Mouse (Mus musculus) bone marrow, adult 2 months (tissue): ENCODE results near the gene Cntn5.

ENCODE experiments used
- CTCF ChIP-seq: fragments of 200-500 bp; IDR thresholded peaks from 2 replicates; pipeline ENCODE4 v1.5.1; 2011; ENCODE audit warnings: low read length, control low read depth; ENCODE audit not compliant: control insufficient read depth, insufficient read depth
- POLR2A ChIP-seq: fragments of 200-500 bp; IDR thresholded peaks from 2 replicates; pipeline ENCODE4 v1.6.1; 2011; ENCODE audit warnings: low read depth, mild to moderate bottlenecking, control low read depth, low read length, borderline replicate concordance; ENCODE audit not compliant: control insufficient read depth

DNA sequence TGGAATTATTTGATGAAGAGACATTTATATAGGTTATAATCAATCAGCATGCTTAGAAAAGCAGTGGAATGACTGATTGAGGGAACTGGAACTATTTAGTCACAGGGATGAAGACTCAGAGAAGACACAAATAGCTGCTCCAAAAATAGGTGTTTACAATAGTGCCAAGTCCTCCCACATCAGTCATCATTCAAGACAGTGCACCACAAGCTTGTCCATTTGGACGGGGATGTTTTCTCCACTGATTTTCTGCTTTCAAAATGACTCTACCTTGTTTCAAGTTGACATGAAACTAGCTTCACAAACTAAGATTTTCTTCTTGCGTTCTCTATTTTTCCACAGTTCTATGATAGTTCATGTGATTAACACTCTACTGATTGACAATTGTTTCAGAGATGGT lies 172.7 kb downstream of the Cntn5 start:
- no peak for TF ChIP-seq CTCF
- TF ChIP-seq POLR2A, result no peak
